In the genomic region with DNA sequence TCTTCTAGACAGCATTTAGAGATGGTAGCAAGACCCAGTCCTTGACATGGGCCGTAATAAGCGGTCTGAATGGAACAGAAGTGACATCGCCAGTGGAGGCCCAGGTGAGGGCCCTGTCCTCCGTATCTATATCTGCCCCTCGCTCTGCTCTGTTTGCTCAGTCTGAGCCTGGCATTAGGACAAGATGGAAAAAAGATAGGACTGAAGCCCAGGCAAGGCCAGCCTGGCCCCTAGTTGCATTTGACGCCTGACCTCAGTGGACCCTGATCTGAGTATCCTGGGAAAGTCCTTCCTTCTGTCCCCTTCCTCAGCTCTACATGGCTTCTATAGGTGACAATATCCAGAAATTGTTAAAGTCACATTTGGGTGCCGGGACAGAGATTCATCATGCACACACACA, we compare ENCODE assay signal across 20 mouse cellular contexts.
DNase-seq lines count a peak whose midpoint lies in the region; ATAC-seq and TF ChIP-seq lines count a peak whose summit lies in the region.
"Had no signal": no experiment of that assay in that cellular context is flagged by ENCODE, and none has a peak within 500 bp of the region (broad histone marks: within the 10 kb centered on the region; RNA-seq: fewer than 3 reads in every experiment).

No protein-coding gene starts in this region.

- H3K27ac ChIP-seq in heart, embryonic 10.5 days, result peak overlapping the region; percentile 53; the same call in 1 of the 2 replicates
- no peak overlapping the region for H3K27ac ChIP-seq in heart, embryonic 11.5 days (ENCODE audit: low read depth, low read length)
- H3K27ac ChIP-seq in midbrain, embryonic 15.5 days, result peak overlapping the region; percentile 71
- no peak overlapping the region for H3K27ac ChIP-seq in midbrain, embryonic 13.5 days
- H3K27ac ChIP-seq in hindbrain, embryonic 14.5 days, result peak overlapping the region; percentile 73; the same call in 1 of the 2 replicates
- H3K27ac ChIP-seq in lung, postnatal 0 days (ENCODE audit: low read length), result no peak overlapping the region
- H3K27ac ChIP-seq: embryonic facial prominence, embryonic 12.5 days; liver, embryonic 13.5 days; macrophage had no signal

- peaks cover 97% of the 10 kb centered on the region for H3K4me1 ChIP-seq in heart, embryonic 10.5 days
- H3K4me1 ChIP-seq in heart, embryonic 11.5 days (ENCODE audit: control insufficient read depth, insufficient read depth, low read length), result peaks cover 82% of the 10 kb centered on the region
- peaks cover 77% of the 10 kb centered on the region for H3K4me1 ChIP-seq in midbrain, embryonic 15.5 days
- peaks cover 92% of the 10 kb centered on the region for H3K4me1 ChIP-seq in midbrain, embryonic 13.5 days (replicated peaks)
- peaks cover 69% of the 10 kb centered on the region for H3K4me1 ChIP-seq in hindbrain, embryonic 14.5 days (replicated peaks; ENCODE audit: control insufficient read depth, insufficient read depth, low read length)
- peaks cover 22% of the 10 kb centered on the region; the same call in 1 of the 2 replicates for H3K4me1 ChIP-seq in lung, postnatal 0 days (ENCODE audit: insufficient read depth, low read depth, low read length)

- no peaks in the 10 kb centered on the region for H3K27me3 ChIP-seq in heart, embryonic 10.5 days (ENCODE audit: insufficient read depth, poor library complexity, severe bottlenecking)
- no peaks in the 10 kb centered on the region for H3K27me3 ChIP-seq in heart, embryonic 11.5 days (ENCODE audit: control insufficient read depth, insufficient read depth, low read length)
- no peaks in the 10 kb centered on the region for H3K27me3 ChIP-seq in midbrain, embryonic 15.5 days (replicated peaks)
- no peaks in the 10 kb centered on the region for H3K27me3 ChIP-seq in midbrain, embryonic 13.5 days
- H3K27me3 ChIP-seq in hindbrain, embryonic 14.5 days (ENCODE audit: control insufficient read depth, insufficient read depth, low read length), result no peaks in the 10 kb centered on the region
- H3K27me3 ChIP-seq in lung, postnatal 0 days (replicated peaks; ENCODE audit: insufficient read depth, low read length), result no peaks in the 10 kb centered on the region
- H3K27me3 ChIP-seq: embryonic facial prominence, embryonic 12.5 days; liver, embryonic 13.5 days had no signal

- DNase-seq in heart, embryonic 10.5 days (ENCODE audit: low spot score), result no peak
- DNase-seq in hindbrain, embryonic 14.5 days (ENCODE audit: low spot score), result no peak
- DNase-seq in lung, postnatal 10 days, result no peak
- DNase-seq in lung, postnatal 0 days (ENCODE audit: low spot score), result no peak
- DNase-seq: cerebellum, adult 9-11 months; gastrocnemius, postnatal 36 days; heart, postnatal 10 days; liver, embryonic 13.5 days; lung, embryonic 14.5 days; thymus, postnatal 25 days had no signal

- no peak for TF ChIP-seq CTCF in lung, postnatal 0 days (IDR thresholded peaks at IDR 0.05)

- WGBS in heart, embryonic 10.5 days, result 87% methylated on average over 7 of the region's 7 CpGs
- 84% methylated on average over 7 of the region's 7 CpGs for WGBS in heart, embryonic 11.5 days (ENCODE audit: insufficient replicate concordance)
- 95% methylated on average over 7 of the region's 7 CpGs for WGBS in midbrain, embryonic 15.5 days
- 92% methylated on average over 7 of the region's 7 CpGs for WGBS in midbrain, embryonic 13.5 days
- 94% methylated on average over 7 of the region's 7 CpGs for WGBS in hindbrain, embryonic 14.5 days
- 92% methylated on average over 7 of the region's 7 CpGs for WGBS in lung, postnatal 0 days

- H3K4me3 ChIP-seq in heart, embryonic 10.5 days, result no peak overlapping the region
- no peak overlapping the region for H3K4me3 ChIP-seq in heart, embryonic 11.5 days (ENCODE audit: low read depth, low read length)
- no peak overlapping the region for H3K4me3 ChIP-seq in midbrain, embryonic 15.5 days
- no peak overlapping the region for H3K4me3 ChIP-seq in midbrain, embryonic 13.5 days (replicated peaks)
- no peak overlapping the region for H3K4me3 ChIP-seq in hindbrain, embryonic 14.5 days (replicated peaks; ENCODE audit: low read length)
- no peak overlapping the region for H3K4me3 ChIP-seq in lung, postnatal 0 days (ENCODE audit: low read depth, low read length)
- H3K4me3 ChIP-seq: embryonic facial prominence, embryonic 12.5 days; erythroblast, embryonic 14.5 days; liver, embryonic 13.5 days had no signal

- no peak overlapping the region for H3K9ac ChIP-seq in heart, embryonic 11.5 days (ENCODE audit: low read depth, low read length)
- no peak overlapping the region for H3K9ac ChIP-seq in midbrain, embryonic 15.5 days
- no peak overlapping the region for H3K9ac ChIP-seq in midbrain, embryonic 13.5 days (replicated peaks)
- no peak overlapping the region for H3K9ac ChIP-seq in hindbrain, embryonic 14.5 days
- no peak overlapping the region for H3K9ac ChIP-seq in lung, postnatal 0 days (replicated peaks; ENCODE audit: low read depth)
- H3K9ac ChIP-seq: embryonic facial prominence, embryonic 12.5 days; liver, embryonic 13.5 days; lung, embryonic 14.5 days had no signal

- peaks cover 10% of the 10 kb centered on the region; the same call in 1 of the 2 replicates for H3K36me3 ChIP-seq in heart, embryonic 10.5 days
- H3K36me3 ChIP-seq in heart, embryonic 11.5 days (ENCODE audit: control insufficient read depth, insufficient read depth, low read length), result no peaks in the 10 kb centered on the region
- no peaks in the 10 kb centered on the region for H3K36me3 ChIP-seq in midbrain, embryonic 15.5 days (replicated peaks)
- H3K36me3 ChIP-seq in midbrain, embryonic 13.5 days, result no peaks in the 10 kb centered on the region
- H3K36me3 ChIP-seq in hindbrain, embryonic 14.5 days (replicated peaks; ENCODE audit: control insufficient read depth, insufficient read depth), result no peaks in the 10 kb centered on the region
- H3K36me3 ChIP-seq in lung, postnatal 0 days (ENCODE audit: insufficient read depth, low read length), result no peaks in the 10 kb centered on the region

- no peak for TF ChIP-seq EP300 in lung, postnatal 0 days (IDR thresholded peaks at IDR 0.05)

- no peaks in the 10 kb centered on the region for H3K9me3 ChIP-seq in heart, embryonic 10.5 days
- H3K9me3 ChIP-seq in heart, embryonic 11.5 days (replicated peaks; ENCODE audit: control insufficient read depth, low read length), result no peaks in the 10 kb centered on the region
- H3K9me3 ChIP-seq in midbrain, embryonic 15.5 days, result no peaks in the 10 kb centered on the region
- no peaks in the 10 kb centered on the region for H3K9me3 ChIP-seq in midbrain, embryonic 13.5 days
- H3K9me3 ChIP-seq in hindbrain, embryonic 14.5 days (ENCODE audit: control insufficient read depth, low read length), result no peaks in the 10 kb centered on the region
- H3K9me3 ChIP-seq in lung, postnatal 0 days (ENCODE audit: low read length), result no peaks in the 10 kb centered on the region
- H3K9me3 ChIP-seq: embryonic facial prominence, embryonic 12.5 days; G1E; liver, embryonic 13.5 days had no signal

- no peak for ATAC-seq in heart, embryonic 11.5 days (replicated peaks; ENCODE audit: insufficient number of reproducible peaks, low FRiP score, low TSS enrichment)
- ATAC-seq in midbrain, embryonic 15.5 days (replicated peaks), result no peak
- no peak for ATAC-seq in midbrain, embryonic 13.5 days
- no peak for ATAC-seq in hindbrain, embryonic 14.5 days (ENCODE audit: low FRiP score)
- no peak for ATAC-seq in megakaryocyte-erythroid progenitor cell, adult 5-6 weeks (replicated peaks; ENCODE audit: low FRiP score, low TSS enrichment, poor library complexity, severe bottlenecking)
- ATAC-seq in lung, postnatal 0 days, result no peak
- ATAC-seq: CD4-positive, CD25-positive, alpha-beta regulatory T cell, adult 4 months; inflammation-experienced regulatory T-cells, adult 6 months had no signal

- H3K4me2 ChIP-seq in heart, embryonic 11.5 days, result no peak overlapping the region
- H3K4me2 ChIP-seq in midbrain, embryonic 15.5 days, result no peak overlapping the region
- no peak overlapping the region for H3K4me2 ChIP-seq in midbrain, embryonic 13.5 days (replicated peaks)
- no peak overlapping the region for H3K4me2 ChIP-seq in hindbrain, embryonic 14.5 days (replicated peaks)
- H3K4me2 ChIP-seq in lung, postnatal 0 days (replicated peaks; ENCODE audit: low read depth, low read length), result no peak overlapping the region
- H3K4me2 ChIP-seq: embryonic facial prominence, embryonic 12.5 days; liver, embryonic 13.5 days; lung, embryonic 14.5 days had no signal

Comparison
In these comparisons a context has a peak if more than half of its experiments do, and no peak if none do; other contexts are left out.
1. H3K27ac ChIP-seq: peak in heart, embryonic 10.5 days (single experiment), midbrain, embryonic 15.5 days (single experiment) and hindbrain, embryonic 14.5 days (single experiment); none in heart, embryonic 11.5 days (single experiment), midbrain, embryonic 13.5 days (single experiment) and lung, postnatal 0 days (single experiment).